Mouse (Mus musculus) myocyte (in vitro differentiated cells): Measurements from ENCODE around the gene Daglb. TPM values are rescaled to one million over a fixed set of nuclear protein-coding genes. Genes with fewer than 3 reads are reported as not detected.

Source experiments
- H3K27me3 ChIP-seq: one replicate; pipeline ENCODE4 v1.6.1; 2011; ENCODE audit not compliant: control insufficient read depth, insufficient read depth, insufficient read length
- H3K36me3 ChIP-seq: one replicate; pipeline ENCODE4 v1.6.1; 2011; ENCODE audit not compliant: control insufficient read depth, insufficient read depth
- H3K4me2 ChIP-seq: one replicate; pipeline ENCODE4 v1.6.1; 2011; ENCODE audit warnings: low read depth, control low read depth
- H3K4me3 ChIP-seq: one replicate; pipeline ENCODE4 v1.5.1; 2011; ENCODE audit warnings: mild to moderate bottlenecking, control low read depth, moderate library complexity
- H3K79me2 ChIP-seq: one replicate; pipeline ENCODE4 v1.6.1; 2011; ENCODE audit not compliant: control insufficient read depth, insufficient read depth
- H3ac ChIP-seq: one replicate; pipeline ENCODE4 v1.6.1; 2011; ENCODE audit not compliant: control insufficient read depth, insufficient read length
- CEBPB ChIP-seq: IDR thresholded peaks from 2 replicates; pipeline ENCODE4 v1.6.1; 2011; ENCODE audit warnings: mild to moderate bottlenecking, moderate library complexity; ENCODE audit not compliant: poor library complexity, insufficient read depth, severe bottlenecking
- E2F4 ChIP-seq: IDR thresholded peaks from one replicate; pipeline ENCODE4 v1.6.1; 2011; ENCODE audit warnings: mild to moderate bottlenecking, control low read depth, moderate library complexity; ENCODE audit not compliant: insufficient read depth
- MAX ChIP-seq: IDR thresholded peaks from one replicate; pipeline ENCODE4 v1.6.1; 2011; ENCODE audit warnings: low read depth, mild to moderate bottlenecking, control low read depth
- MYOD1 ChIP-seq, 3 experiments: IDR thresholded peaks; one replicate each; pipeline ENCODE4 v1.6.1; 2011; ENCODE audit warnings: control low read depth in 2 of 3, low read depth in 2 of 3, mild to moderate bottlenecking in 2 of 3, moderate library complexity in 1 of 3; ENCODE audit not compliant: insufficient read length in 2 of 3, control insufficient read depth in 1 of 3
- MYOG ChIP-seq, 3 experiments: IDR thresholded peaks; one replicate each; pipeline ENCODE4 v1.6.1; 2011; ENCODE audit warnings: control low read depth in 2 of 3, low read depth in 2 of 3, mild to moderate bottlenecking in 2 of 3; ENCODE audit not compliant: insufficient read length in 2 of 3, control insufficient read depth in 1 of 3, insufficient read depth in 1 of 3
- POLR2A ChIP-seq: IDR thresholded peaks from one replicate; pipeline ENCODE4 v1.6.1; 2011; ENCODE audit warnings: low read depth, mild to moderate bottlenecking, control low read depth, moderate library complexity; ENCODE audit not compliant: insufficient read length
- POLR2AphosphoS2 ChIP-seq: IDR thresholded peaks from one replicate; pipeline ENCODE4 v1.6.1; 2011; ENCODE audit warnings: low read depth, control low read depth; ENCODE audit not compliant: insufficient read length
- REST ChIP-seq: IDR thresholded peaks from one replicate; pipeline ENCODE4 v1.6.1; 2011; ENCODE audit warnings: mild to moderate bottlenecking, control low read depth, moderate library complexity; ENCODE audit not compliant: insufficient read depth, insufficient read length
- SRF ChIP-seq: IDR thresholded peaks from one replicate; pipeline ENCODE4 v1.6.1; 2011; ENCODE audit warnings: low read depth; ENCODE audit not compliant: control insufficient read depth, insufficient read length
- TCF12 ChIP-seq: IDR thresholded peaks from one replicate; pipeline ENCODE4 v1.6.1; 2011; ENCODE audit warnings: mild to moderate bottlenecking, control low read depth; ENCODE audit not compliant: poor library complexity, insufficient read depth, severe bottlenecking
- TCF3 ChIP-seq: IDR thresholded peaks from one replicate; pipeline ENCODE4 v1.6.1; 2011; ENCODE audit warnings: low read depth, control low read depth; ENCODE audit not compliant: insufficient read length
- USF1 ChIP-seq: IDR thresholded peaks from one replicate; pipeline ENCODE4 v1.6.1; 2011; ENCODE audit warnings: low read depth, mild to moderate bottlenecking, control low read depth, moderate library complexity
- polyA plus RNA-seq: library from polyadenylated mRNA; unstranded; fragments of >200 nt; fragmentation: generic; extraction: Trizol; gene quantifications from one replicate; pipeline ENCODE4 v1.2.1, GENCODE M21; 2012; ENCODE audit warnings: missing spikeins

Daglb gene
- polyA plus RNA-seq, 1 experiment: 3.9 TPM

- H3K4me3 ChIP-seq: no peak overlapping the region
- no peak for TF ChIP-seq E2F4
- no peak for TF ChIP-seq POLR2AphosphoS2
- no peak for TF ChIP-seq MAX
- no peak for TF ChIP-seq TCF3
- TF ChIP-seq SRF: no peak
- no peak for TF ChIP-seq REST
- TF ChIP-seq MYOG (IDR thresholded peaks at IDR 0.05; ENCODE audit: control insufficient read depth in 1 of 3, insufficient read depth in 1 of 3, insufficient read length in 2 of 3, low read depth in 2 of 3): no peak
- no peak for TF ChIP-seq USF1
- TF ChIP-seq POLR2A: no peak
- TF ChIP-seq TCF12: no peak
- TF ChIP-seq MYOD1 (IDR thresholded peaks at IDR 0.05; ENCODE audit: control insufficient read depth in 1 of 3, insufficient read length in 2 of 3, low read depth in 2 of 3): no peak
- no peak for TF ChIP-seq CEBPB
- H3K36me3 ChIP-seq: no peaks in the 10 kb centered on the region
- no peak overlapping the region for H3ac ChIP-seq
- H3K4me2 ChIP-seq: no peak overlapping the region
- H3K79me2 ChIP-seq: no peaks in the 10 kb centered on the region
- H3K27me3 ChIP-seq: no peaks in the 10 kb centered on the region
Measured at GRCm38 (mm10) chr5:143487193-143487592, 22.8 kb downstream of the Daglb start.

GRCm38 (mm10) chr5:143487998-143488397, 23.6 kb downstream of the Daglb start:
- Histone ChIP-seq H3K27me3 (no peaks in the 10 kb centered on the region), H3K4me2 (no peak overlapping the region), H3K79me2 (no peaks in the 10 kb centered on the region), H3K36me3 (no peaks in the 10 kb centered on the region), H3K4me3 (no peak overlapping the region), H3ac (no peak overlapping the region)
- no peak for TF ChIP-seq MYOG (IDR thresholded peaks at IDR 0.05; ENCODE audit: control insufficient read depth in 1 of 3, insufficient read depth in 1 of 3, insufficient read length in 2 of 3, low read depth in 2 of 3)
- no peak for TF ChIP-seq USF1
- TF ChIP-seq SRF: no peak
- no peak for TF ChIP-seq CEBPB
- TF ChIP-seq REST: no peak
- no peak for TF ChIP-seq MYOD1 (IDR thresholded peaks at IDR 0.05; ENCODE audit: control insufficient read depth in 1 of 3, insufficient read length in 2 of 3, low read depth in 2 of 3)
- no peak for TF ChIP-seq TCF12

DNA sequence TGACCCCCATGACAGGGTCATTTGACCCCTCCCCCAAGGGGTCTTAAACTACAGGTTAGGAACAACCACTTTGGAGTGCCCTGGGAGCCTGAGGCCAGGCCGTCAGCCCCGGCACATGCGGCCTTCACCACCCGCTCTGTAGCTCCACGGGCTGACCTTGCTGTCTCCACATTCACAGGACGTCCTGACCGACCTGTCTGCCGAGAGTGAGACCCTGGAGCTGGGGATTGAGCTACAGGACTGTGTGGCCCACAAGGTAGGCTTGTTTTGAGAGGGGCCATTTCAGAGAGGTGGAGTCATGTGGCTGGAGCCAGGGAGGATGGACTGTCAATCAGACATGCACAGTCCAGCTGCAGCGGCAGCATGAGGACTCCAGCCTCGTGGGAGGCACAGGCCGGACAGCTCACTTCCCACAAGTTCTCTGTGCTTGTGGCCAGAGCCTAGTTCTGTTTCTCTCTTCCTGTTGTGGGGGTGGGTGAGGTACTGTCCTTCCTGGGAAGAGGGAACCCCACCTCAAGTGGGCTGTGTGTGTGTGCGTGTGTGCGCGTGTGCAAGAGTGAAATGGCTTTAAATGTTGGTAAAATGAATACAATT, 25.5 kb downstream of the Daglb start:
- Histone ChIP-seq H3ac (no peak overlapping the region), H3K79me2 (no peaks in the 10 kb centered on the region), H3K4me3 (no peak overlapping the region), H3K4me2 (no peak overlapping the region), H3K36me3 (no peaks in the 10 kb centered on the region), H3K27me3 (no peaks in the 10 kb centered on the region)
- TF ChIP-seq USF1 (no peak), POLR2A (no peak), TCF3 (no peak), E2F4 (no peak), TCF12 (no peak), CEBPB (no peak), SRF (no peak), REST (no peak)

DNA sequence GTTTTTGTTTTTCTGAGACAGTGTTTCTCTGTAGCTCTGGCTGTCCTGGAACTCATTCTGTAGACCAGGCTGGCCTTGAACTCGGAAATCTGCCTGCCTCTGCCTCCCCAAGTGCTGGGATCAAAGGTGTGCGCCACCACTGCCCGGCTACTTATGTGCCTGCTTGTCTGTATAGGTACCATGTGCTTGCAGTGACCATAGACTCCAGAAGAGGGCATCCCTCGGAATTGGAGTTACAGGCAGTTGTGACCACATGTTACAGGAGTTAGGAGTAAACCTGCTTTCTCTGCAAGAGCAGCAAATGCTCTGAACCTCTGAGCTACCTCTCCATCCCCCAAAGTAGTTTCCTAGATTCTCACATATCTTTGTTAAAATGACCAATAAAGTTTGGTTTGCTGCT, 27.4 kb downstream of the Daglb start:
- Histone ChIP-seq H3K4me2 (no peak overlapping the region), H3K27me3 (no peaks in the 10 kb centered on the region), H3K36me3 (no peaks in the 10 kb centered on the region), H3K79me2 (no peaks in the 10 kb centered on the region), H3K4me3 (no peak overlapping the region), H3ac (no peak overlapping the region)
- TF ChIP-seq SRF (no peak), MYOD1 (IDR thresholded peaks at IDR 0.05; ENCODE audit: control insufficient read depth in 1 of 3, insufficient read length in 2 of 3, low read depth in 2 of 3) (no peak), POLR2A (no peak), USF1 (no peak), MYOG (IDR thresholded peaks at IDR 0.05; ENCODE audit: control insufficient read depth in 1 of 3, insufficient read depth in 1 of 3, insufficient read length in 2 of 3, low read depth in 2 of 3) (no peak)

GRCm38 (mm10) chr5:143493163-143493562, 28.8 kb downstream of the Daglb start:
- no peak overlapping the region for H3K4me3 ChIP-seq
- H3K36me3 ChIP-seq: no peaks in the 10 kb centered on the region
- TF ChIP-seq MYOG (IDR thresholded peaks at IDR 0.05; ENCODE audit: control insufficient read depth in 1 of 3, insufficient read depth in 1 of 3, insufficient read length in 2 of 3, low read depth in 2 of 3): no peak
- no peak for TF ChIP-seq POLR2A
- TF ChIP-seq REST: no peak
- TF ChIP-seq TCF3: no peak
- no peak for TF ChIP-seq TCF12
- TF ChIP-seq SRF: no peak
- TF ChIP-seq MYOD1 (IDR thresholded peaks at IDR 0.05; ENCODE audit: control insufficient read depth in 1 of 3, insufficient read length in 2 of 3, low read depth in 2 of 3): no peak
- no peak for TF ChIP-seq E2F4
- TF ChIP-seq CEBPB: no peak
- no peak for TF ChIP-seq POLR2AphosphoS2
- TF ChIP-seq MAX: no peak
- no peaks in the 10 kb centered on the region for H3K27me3 ChIP-seq
- H3ac ChIP-seq: no peak overlapping the region
- no peak overlapping the region for H3K4me2 ChIP-seq
- H3K79me2 ChIP-seq: no peaks in the 10 kb centered on the region
